Mouse (Mus musculus): ENCODE results near the gene Psma5.

Gene Psma5

GRCm38 (mm10) chr3:108282401-108283240 lies 25.9 kb downstream of the Psma5 start:
- CTCF ChIA-PET: interaction anchor here (0.7 kb wide), 1 partner anchor 100 kb away, joined by 3 read pairs; no protein-coding TSS in a partner anchor

- CTCF ChIA-PET: interaction anchor here (0.7 kb wide), 1 partner anchor 99 kb away, joined by 3 read pairs; no protein-coding TSS in a partner anchor
Measured at GRCm38 (mm10) chr3:108283241-108283561, 26.5 kb downstream of the Psma5 start.

- CTCF ChIA-PET: interaction anchor here (0.7 kb wide), 1 partner anchor 98 kb away, joined by 3 read pairs; no protein-coding TSS in a partner anchor
Measured at GRCm38 (mm10) chr3:108283781-108284601, 27.3 kb downstream of the Psma5 start, which contains the start of gene Sort1. Sort1 (plus strand) TSS chr3:108284082.

DNA sequence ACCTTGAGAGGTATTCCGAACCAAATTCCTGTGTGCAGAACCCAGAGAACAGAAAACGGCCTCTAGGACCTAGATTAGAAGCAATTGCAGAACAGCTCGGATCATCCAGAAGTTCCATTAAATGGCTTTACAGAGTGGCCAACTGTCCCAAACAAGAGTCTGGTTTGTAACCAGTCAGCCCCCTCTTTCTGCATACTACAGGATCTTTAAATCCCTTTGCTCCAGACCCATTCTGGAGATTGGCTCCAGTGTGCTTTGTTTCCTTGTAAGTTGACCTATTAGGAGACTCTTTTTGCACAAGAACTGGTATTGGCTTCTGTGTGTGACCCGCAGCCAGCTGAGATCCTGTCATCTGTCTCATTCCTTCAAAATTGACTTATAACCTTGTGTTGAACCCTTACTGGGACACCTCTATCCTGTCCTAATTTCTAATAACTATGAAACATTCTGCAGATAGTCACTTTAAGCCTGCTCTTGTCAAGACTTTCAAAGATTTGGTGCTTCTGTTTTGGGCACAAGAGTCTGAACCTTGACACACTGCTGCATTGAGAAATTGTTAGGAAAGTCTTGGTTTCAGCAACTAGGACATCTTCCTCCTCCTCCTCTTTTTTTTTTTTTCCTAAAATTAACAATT lies 28.5 kb downstream of the Psma5 start:
- CTCF ChIA-PET: no interaction called here

DNA sequence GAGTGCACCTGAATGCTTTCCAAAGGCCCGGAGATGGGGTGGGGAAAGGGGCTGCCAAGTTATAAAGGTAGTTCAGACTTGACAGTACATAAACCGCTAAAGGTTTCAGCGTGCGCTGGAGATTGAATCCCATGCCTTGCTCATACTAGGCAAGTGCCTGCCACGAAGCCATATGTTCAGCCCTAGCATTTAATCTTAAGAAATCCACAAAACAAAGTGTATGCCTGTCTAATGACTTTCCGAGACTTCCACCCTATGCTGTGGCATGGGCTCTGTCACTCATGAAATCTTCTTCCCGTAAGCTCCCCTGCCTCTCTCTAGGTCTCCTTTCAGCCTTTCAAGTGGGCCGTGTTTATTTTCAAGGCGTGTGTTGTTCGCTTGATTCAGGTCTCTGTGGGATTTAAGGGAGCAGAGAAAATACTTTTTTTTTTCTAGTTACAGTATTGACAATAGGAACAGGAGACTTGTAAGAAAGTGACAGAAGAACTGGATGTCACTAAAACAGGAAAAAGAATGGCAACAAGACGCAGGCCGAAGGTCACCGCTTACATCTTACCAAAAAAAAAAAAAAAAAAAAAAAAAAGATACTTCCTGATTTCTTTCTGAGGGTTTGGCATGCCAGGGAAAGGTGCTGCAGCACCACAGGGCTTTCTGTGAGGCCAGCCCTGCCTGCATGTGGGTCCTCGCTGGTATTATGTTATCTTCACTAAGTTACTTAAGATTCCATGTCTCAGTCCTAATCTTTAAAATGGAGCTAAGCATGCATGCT lies 30.1 kb downstream of the Psma5 start:
- CTCF ChIA-PET: no interaction called here

- CTCF ChIA-PET: no interaction called here
Measured at GRCm38 (mm10) chr3:108287811-108288805, 31.4 kb downstream of the Psma5 start.

GRCm38 (mm10) chr3:108289311-108290130 lies 32.8 kb downstream of the Psma5 start:
- CTCF ChIA-PET: no interaction called here

DNA sequence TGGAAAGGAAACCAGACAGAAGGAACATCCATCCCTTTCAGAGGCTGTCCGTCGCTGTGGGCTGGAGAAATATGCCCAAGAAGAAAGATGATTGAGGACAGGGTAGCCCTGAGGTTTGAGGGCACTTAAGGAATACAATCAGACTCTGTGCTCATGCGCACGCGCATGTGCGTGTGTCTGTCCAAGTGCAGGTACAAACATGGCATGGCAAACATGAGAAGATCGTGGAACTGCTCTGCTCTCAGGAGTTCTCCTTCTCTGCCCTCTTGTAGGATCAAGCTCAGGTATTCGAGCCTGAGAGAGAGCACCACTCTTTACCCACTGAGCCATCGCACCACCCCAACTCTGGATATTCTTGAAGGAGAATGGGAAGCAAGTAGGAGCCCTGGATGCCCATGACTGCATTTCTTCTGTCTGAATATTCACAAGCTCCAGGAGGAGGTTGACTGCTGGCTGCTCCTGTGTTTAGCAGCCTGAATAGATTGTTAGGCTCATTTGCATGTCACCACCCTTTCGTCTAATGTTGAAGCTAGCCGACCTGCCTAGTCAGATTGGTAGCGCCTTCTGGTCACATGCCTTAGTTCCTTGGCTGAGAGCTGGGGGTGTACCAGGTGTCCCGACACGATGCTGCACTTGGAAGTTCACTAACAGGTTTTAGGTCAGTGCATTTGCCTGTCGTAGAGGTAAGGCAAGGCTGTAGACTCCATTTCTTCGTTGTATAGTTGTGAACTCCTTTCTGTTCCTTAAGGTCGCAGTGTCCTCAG lies 34.5 kb downstream of the Psma5 start:
- CTCF ChIA-PET: no interaction called here

GRCm38 (mm10) chr3:108294398-108294797 lies 37.7 kb downstream of the Psma5 start:
- CTCF ChIA-PET: no interaction called here

- CTCF ChIA-PET: no interaction called here
Measured at GRCm38 (mm10) chr3:108295379-108296219, 38.9 kb downstream of the Psma5 start.

- CTCF ChIA-PET: no interaction called here
Measured at GRCm38 (mm10) chr3:108296220-108297049, 39.7 kb downstream of the Psma5 start.

GRCm38 (mm10) chr3:108297050-108297419 lies 40.3 kb downstream of the Psma5 start:
- CTCF ChIA-PET: no interaction called here

- CTCF ChIA-PET: no interaction called here
Measured at GRCm38 (mm10) chr3:108297603-108298553, 41.2 kb downstream of the Psma5 start.

GRCm38 (mm10) chr3:108300455-108301030 lies 43.8 kb downstream of the Psma5 start:
- CTCF ChIA-PET: interaction anchor here (0.8 kb wide), 1 partner anchor 16 kb away, joined by 4 read pairs; no protein-coding TSS in a partner anchor

- CTCF ChIA-PET: no interaction called here
Measured at GRCm38 (mm10) chr3:108303683-108304082, 47.0 kb downstream of the Psma5 start.
